Mouse (Mus musculus): Measurements from ENCODE around the gene Frmpd2.
"Not testable (repeated sequence)": the region's sequence is repeated elsewhere in the genome, so short reads cannot be mapped to it uniquely, and the experiment has no call there.

Gene Frmpd2

DNA sequence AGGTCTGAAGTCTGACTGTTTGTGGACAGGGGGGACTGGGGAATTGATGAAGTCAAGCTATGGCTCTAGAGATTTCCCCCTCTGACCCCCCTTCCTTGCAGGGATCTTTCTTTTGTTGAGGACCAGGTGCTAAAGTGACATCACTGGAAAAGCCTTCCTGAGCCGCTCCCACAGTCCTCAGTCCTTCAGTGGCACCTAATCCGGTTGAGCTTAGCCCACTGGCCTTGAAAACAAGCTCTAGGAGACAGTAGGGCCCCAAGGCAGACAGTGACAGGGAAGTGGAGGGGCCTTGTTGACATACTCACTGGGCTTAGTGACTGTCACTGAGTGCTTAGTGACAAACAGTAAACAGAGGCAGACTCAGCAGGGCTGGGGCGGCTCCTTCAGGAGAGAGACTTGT lies at the start of gene Frmpd2:
TSS of gene Frmpd2 (plus strand) at position 366 of the 400 bp plus-strand sequence.
- DNase-seq (ENCODE audit: extremely low read depth, low read depth), result no peak

DNA sequence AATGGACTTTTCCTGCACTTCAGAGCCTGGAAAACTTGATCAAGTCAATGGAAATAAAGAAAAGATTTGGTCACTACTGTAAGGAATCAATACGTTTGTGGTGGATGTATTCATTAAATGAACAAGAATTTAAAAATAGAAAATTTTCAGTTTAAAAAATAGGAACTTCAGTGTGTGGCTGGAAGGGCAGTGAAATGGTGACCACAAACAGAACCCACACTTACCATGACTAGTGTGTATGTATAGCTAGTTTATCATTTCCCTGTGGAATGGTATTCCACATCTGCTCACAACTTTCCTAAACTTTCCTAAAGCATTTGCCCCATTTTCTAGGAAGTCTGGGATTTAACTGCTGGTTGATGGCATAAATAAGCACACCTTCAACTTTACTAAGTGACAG lies 48.5 kb upstream of the Frmpd2 start:
- no peak for DNase-seq (ENCODE audit: extremely low read depth, low read depth)

DNA sequence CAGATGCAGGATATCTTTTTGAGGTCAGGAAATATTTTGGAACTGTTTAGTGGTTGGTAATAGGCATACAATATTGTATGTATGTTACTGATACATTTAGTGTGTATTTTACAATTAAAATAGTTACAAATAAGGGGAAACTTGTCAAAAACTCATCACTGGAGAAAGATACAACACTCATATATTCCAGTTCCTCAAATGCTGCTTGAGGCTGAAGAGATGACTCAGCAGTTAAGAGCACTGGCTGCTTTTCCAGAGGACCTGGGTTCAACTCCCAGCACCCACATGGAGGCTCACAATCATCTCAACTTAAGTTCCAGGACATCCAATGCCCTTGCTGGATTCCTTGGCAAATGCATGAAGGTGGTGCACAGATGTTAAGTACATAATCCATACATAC lies 47.4 kb upstream of the Frmpd2 start:
- DNase-seq (ENCODE audit: extremely low read depth, low read depth), result peak; percentile 37

DNA sequence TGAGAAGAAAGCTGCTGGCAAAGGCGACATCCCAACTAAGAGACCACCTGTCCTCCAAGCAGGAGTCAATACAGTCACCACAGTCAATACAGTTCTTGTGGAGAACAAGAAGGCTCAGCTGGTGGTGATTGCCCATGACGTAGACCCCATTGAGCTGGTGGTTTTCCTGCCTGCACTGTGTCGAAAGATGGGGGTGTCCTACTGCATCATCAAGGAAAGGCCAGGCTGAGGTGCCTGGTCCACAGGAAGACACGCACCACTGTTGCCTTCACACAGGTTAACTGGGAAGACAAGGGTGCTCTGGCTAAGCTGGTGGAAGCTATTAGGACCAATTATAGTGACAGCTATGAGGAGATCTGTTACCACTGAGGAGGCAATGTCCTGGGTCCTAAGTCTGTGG lies 39.0 kb upstream of the Frmpd2 start:
- not testable (repeated sequence) for DNase-seq (ENCODE audit: extremely low read depth, low read depth)

DNA sequence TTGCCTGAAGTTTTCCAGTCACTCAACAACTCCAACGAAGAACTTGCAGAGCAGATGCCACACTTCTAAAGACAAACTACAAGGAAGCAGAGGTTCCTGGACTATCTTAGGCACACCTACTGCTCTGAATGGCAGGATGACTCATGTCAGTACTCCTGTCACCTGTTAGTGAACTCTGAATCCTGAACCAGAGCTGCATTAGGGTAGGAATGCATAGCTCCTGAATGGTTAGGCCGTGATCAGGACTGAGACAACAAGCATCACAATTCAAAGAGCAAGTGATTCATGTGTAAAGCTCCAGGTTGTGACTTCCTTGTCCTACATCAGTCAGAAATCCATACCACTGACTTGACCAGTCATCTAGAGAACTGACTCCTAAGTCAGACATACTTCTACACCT lies 27.7 kb upstream of the Frmpd2 start:
- no peak for DNase-seq (ENCODE audit: extremely low read depth, low read depth)

DNA sequence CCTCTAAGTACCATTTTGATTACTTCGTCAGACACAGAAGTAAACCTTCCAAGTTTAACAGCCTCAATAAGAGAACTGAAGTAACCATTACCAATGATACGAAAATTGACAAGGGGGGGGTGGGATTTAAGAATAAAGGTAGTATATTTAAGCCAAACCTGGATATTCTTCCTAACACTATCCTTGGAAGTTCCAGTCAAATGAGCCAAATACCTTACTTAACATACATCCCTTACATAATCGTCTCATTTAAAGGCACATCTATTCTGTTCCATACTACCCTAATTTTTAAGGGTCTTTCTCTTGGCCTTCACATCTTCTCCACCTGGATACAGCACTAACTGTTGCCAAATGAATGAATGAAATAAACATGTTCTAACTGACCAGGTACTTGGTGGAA lies 25.5 kb upstream of the Frmpd2 start:
- DNase-seq (ENCODE audit: extremely low read depth, low read depth), result no peak

DNA sequence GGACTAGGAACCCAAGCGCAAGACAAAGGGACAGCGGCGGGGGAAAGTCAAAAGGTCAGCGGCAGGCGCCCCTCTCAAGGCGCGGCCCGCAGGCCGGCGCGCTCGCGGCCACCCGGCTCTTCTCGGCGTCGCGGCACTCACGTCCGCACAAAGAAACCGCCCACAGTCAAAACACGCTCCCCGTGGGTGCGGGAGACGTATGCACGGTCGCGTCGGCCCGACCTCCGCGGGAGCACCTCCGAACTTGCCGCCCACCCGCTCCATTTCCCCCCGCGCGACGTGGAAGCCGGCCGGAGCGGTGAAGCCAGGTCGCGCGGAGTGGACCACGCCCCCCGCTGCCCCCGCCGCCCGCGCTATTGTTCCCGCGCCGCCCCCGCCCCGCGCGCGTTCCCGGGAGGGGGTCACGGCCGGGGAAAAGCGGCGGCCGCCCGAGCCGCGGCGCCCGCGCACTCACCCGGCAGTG lies 24.9 kb upstream of the Frmpd2 start:
- no peak for DNase-seq (ENCODE audit: extremely low read depth, low read depth)

DNA sequence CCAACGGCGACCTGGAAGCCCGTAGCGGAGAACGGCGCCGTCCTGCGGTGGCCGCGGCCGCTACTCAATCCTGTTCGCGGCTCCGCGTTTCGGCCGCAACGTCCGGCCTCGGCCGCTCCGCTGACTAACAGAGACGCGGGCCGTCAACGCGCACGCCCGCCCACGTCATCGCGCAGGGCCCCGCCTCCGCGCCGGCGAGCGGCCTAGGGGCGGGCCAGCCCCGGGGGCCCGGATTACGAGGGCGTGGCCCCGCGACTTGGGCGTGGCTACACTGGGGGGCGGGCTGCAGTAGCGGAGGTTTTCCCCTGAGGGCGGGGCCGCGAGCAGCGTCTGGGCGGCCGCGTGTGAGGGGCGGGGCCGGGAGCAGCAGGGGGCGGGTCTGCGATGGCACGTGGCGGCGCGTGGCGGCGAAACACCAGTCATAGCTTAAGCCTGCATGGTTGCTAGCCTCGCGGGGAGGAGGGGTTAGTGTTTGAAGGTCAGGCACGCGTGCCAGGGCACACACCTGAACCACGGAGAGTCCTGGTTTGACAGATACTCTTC lies 24.4 kb upstream of the Frmpd2 start, which contains the start of gene Mapk8:
TSS of gene Mapk8 (minus strand) at position 132 of the 543 bp plus-strand sequence.
- DNase-seq (ENCODE audit: extremely low read depth, low read depth), result peak; percentile 43

DNA sequence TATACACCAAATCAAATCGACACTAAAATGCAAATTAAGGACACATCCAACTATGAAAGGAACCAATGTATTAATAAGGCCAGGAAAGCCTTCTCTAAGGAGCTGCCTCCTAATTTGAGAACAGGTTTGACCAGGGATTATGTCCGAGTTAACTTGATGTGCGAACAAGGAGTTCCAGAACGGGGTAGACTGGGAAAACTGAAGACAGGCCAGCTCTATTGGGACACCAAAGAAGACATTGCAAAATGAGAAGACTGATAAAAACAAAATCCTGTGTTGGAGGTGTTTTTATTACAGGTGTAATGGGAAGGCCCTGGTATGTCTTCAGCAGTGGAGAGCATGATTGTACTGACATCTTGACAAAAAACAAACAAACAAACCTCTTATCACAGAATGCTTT lies 23.2 kb upstream of the Frmpd2 start:
- no peak for DNase-seq (ENCODE audit: extremely low read depth, low read depth)

DNA sequence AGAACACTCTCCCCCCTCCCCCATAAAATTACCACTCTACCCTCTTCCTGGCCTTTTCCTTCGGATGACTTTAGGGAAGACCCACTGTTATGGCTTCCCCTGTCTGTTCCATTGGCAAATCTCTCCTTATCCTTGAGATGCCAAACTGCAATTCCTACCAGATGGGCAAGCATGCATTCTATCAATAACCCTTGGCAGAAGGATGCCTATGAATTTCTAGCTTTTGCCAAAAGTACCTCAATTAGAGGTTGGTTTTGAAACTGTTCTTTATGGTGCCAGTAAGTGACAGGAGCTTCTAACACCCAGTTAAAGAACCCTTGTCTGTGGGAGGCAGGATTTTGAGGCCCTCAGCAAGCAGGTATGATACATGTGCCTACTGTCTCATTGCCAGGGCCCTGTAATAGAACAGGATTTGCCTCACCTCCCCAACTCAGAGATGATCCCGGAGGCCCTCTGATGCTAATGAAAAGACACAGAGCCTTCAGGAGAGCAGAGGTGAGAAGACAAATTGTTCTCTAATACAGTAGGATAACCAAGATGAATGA lies 22.1 kb upstream of the Frmpd2 start:
- no peak for DNase-seq (ENCODE audit: extremely low read depth, low read depth)

DNA sequence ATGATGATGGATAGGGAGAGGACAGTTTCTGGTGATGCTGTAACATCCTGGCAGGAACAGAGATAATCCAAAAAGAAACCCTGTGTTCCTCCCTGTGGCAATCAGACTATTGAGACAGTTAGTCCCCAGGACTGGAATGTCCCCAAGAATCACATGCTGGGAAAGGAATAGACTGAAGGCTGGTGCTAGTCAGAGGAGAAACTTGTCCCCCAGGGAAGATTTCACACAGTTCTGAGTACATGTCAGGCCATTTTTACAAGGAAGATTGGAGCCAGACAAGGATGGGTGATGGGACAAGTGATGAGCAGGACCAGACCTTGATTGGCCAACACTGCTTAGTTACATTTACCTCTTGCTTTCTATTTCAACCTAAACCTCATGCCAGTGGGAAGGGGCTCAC lies 21.2 kb upstream of the Frmpd2 start:
- no peak for DNase-seq (ENCODE audit: extremely low read depth, low read depth)

DNA sequence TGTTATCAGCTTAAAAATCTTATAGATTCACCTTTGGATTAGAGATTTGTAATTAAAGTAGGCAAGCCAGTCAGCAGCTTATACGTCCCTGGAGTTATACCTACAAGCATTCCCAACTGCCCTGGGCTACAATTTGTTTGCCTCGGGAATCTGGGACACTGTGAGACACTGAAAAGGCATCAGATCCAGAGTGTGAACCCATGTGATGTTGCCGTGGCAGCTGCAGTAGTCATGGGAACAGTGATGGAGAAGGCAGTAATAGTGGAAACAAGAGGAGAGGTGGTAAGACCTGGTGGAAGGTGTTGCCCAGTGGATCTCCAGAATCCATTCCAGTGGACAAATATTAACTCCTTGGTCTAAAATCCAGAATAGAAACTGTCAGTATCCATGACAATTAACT lies 7.8 kb upstream of the Frmpd2 start:
- DNase-seq (ENCODE audit: extremely low read depth, low read depth), result no peak

DNA sequence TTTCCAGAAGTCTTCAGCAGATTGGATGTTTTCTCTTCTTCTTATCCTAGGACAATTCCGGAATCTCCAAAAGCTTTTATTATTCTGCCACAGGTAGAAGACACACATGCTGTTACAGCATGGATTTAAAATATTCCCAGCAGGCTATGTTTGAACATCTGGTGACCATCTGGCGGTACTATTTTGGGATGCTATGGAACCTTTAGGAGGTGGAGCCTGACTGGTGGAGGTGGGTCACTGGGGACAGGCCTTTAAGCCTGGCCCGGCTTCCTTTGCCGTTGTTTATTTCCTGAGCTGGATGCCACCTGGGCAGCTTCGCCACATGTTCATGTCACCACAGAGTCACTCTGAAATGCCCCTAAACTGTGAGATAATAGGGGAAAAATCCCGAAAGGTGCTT lies 3.7 kb upstream of the Frmpd2 start:
- no peak for DNase-seq (ENCODE audit: extremely low read depth, low read depth)

DNA sequence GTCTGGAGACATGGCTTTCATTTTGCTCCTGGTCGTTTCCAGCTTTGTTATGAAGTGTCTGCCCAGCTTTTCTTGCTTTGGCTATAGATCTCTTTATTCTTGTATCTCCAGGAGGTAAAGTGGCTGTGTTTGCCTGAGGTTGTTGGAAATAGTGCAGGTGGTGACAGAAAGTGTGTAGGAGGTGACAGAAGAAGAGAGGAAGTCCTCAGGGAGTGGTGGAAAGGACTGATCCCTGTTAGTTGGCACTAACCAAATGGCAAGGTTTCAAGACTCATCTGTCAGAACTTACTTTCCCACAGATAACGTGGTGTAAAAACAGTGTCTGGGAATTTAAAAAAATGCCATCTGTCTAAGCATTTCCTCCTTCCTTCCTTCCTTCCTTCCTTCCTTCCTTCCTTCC lies 3.0 kb downstream of the Frmpd2 start:
- no peak for DNase-seq (ENCODE audit: extremely low read depth, low read depth)

DNA sequence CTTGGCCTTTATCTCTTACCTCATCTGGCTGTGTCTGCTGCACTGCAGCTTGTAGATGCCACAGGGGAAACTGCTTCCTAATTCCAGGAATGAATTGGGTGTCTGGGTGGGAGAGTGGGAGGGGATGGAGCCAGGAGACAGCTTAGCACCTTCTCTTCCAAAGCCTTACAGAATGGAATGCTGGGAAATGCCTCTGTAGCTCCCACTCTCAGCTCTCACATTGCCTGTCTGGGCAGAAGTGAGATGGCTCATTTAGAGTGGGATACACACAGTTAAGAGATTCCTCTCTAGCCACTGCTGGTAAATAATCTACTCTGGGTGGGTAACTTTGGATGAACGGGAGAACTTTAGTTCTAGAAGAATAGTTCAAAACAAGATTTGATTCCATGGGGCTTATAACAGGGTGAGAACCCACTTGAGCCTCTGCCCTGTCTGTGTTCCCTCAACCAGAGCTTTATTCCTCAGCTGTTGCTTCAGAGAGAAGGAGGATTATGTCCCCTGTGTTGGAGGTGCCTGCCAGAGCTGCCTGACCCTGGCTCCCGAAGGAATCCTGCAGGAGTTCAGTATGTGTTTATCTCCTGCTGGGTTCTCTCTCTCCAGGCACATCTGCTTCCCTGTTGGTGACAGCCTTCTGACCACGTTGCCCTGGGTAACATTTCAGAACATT lies 4.7 kb downstream of the Frmpd2 start:
- DNase-seq (ENCODE audit: extremely low read depth, low read depth), result no peak

DNA sequence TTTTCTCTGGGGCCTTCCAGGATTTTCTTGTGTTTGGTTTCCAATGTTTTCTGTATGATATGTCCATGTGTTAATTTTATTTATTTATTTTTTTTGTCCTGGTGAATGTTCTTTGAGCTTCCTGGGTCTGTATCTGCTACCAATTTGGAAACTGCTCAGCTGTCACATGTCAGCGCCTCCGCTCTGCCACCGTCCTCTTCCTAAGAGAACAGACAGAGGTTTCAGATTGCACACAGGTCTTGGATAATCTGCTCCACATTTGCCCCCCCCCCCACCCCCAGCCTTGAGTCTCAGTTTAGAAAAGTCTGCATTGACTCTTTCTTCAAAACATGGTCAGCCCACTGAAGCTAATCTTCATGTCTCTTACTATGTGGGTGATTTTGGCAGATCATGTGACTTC lies 10.5 kb downstream of the Frmpd2 start:
- DNase-seq (ENCODE audit: extremely low read depth, low read depth), result no peak

DNA sequence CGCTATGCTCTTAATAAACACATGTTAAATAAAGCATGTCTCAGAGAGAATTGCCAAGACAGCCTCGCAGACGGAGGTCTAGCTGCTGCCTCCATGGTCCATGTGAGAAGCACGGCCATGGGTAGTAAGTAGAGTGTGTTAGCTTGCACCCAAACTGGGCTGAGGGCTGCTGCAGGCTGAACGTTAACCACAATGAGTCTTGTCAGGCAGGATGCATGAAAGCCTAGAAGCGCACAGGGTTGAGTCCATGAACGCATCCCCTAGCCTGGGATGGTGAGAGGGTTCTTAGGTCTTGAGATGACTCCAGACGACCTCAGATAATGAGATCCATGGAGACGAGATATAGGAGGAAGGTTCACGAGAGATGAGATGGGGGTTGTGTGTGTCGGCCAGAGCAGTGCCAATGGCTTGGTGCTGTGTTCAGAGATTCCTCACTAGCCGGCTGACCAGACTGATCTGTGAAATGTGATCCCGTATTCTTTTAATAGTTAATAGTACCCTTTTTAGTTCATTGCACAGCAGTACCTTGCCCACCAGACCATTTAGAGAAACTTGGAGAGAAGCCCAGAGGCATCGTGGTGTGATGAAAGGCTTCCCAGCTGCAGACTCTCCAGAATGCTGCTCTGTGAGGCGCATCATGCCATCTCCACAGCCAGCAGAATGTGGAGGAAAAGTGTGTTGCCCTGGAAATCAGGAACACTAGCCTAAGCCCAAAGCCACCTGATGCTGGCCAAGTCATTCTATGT lies 16.5 kb downstream of the Frmpd2 start:
- DNase-seq (ENCODE audit: extremely low read depth, low read depth), result no peak

DNA sequence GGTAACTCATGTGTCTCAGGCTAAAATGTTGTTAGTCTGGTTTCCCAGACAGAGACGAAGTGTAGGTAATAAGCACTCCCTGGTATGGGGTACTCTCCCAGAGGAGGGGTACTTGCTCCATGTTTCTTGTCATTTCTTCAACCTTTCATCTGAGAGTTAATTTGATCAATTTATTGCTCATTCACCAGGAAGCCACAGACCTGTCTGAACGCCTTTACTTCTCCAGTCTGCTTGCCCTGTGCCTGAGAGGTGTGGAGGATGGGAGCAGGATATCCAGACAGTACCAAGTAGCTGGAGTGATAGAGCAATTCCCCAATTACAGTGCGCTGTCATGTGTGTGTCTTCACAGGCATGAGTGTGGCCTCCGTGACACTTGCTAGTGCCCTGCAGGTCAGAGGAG lies 23.7 kb downstream of the Frmpd2 start:
- no peak for DNase-seq (ENCODE audit: extremely low read depth, low read depth)

DNA sequence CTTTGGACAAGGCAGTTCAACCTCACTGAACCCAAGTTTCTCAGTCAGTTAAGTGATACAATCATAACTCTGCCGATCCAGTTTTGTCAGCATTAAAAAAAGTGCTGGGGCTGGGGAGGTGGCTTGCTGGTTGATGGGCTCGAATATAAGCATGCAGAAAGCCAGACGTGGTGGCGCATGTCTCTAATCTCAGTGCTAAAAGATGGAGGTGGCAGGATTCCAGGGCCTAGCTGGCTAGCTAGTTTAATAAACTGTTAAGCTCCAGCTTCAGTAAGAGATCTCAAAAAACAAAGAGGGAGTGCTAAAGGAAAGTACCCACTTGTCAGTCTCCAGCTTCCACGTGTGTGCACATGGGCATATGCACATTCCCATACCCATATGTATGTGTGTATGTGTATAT lies 25.9 kb downstream of the Frmpd2 start:
- no peak for DNase-seq (ENCODE audit: extremely low read depth, low read depth)

DNA sequence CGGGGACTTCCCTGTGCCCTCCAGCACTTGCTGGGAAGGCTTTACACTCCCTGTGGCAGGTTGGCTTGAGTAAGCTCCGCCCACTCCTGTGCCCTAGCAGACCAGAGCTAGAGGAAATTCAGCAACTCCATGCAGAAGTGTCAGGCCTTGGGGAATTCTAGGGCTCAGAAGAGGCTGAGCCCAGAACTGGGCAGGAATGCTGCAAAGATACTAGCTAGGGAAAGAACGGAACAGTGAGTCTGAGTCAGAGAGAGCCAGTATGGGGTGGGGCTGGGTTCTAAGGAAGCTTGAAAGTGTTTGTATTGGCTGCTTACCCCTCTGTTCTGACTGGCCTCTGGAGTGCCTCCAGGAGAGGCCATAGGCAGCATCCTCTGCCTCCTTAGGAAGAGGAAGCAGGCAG lies 27.4 kb downstream of the Frmpd2 start:
- DNase-seq (ENCODE audit: extremely low read depth, low read depth), result no peak

DNA sequence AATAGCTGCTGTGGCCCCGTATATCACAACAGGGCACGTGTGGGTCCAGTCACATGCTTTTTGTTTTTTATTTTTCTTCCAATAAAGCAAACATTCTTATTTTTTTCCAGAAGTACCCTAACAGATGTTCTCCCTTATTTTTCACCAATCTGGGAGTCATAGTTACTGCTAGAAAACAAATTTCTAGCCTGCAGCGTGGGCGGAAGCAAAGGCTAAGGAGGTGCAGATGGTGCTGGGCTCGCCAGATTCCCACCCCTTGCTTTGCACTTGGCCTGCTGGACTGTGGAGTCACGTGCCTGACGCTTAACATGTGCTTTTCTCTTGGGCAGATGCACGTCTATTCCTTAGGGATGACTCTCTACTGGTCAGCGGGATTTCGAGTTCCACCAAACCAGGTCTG lies 29.1 kb downstream of the Frmpd2 start:
- DNase-seq (ENCODE audit: extremely low read depth, low read depth), result no peak

DNA sequence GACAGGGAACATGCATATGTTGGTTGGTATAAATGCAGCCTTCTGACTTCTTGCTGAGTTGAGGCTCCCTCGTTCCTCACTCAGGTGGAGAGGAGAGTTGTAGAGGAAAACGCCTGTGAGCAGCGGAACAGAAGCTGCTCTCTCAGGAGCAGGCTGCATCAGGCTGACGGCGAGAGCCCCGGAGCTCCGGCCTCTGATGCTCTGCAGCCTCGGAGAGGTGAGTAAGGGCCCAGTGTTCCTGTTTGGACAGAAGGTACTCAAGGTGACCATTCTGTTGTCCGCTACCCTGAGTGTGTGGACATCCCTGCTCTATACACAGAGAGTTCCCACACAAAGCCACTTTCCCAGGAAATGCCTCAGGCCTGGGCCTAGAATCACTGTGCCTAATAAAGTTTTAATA lies 31.8 kb downstream of the Frmpd2 start:
- DNase-seq (ENCODE audit: extremely low read depth, low read depth), result no peak
